Mouse (Mus musculus) stomach, postnatal 0 days (tissue): ENCODE measurements around the gene Ssrp1. TPM values are rescaled to one million over a fixed set of nuclear protein-coding genes. Genes with fewer than 3 reads are reported as not detected.
A peak's percentile ranks its signal among the peaks of the same experiment; 100 is the strongest.

ENCODE experiments used
- ATAC-seq: fragments of 200-750 bp; cut with Nextera tagmentation; 2 replicates; pipeline ENCODE4 v1.8.0; 2017; ENCODE audit not compliant: low FRiP score, low TSS enrichment
- DNase-seq: peaks from one replicate; pipeline ENCODE4 v3.0.0-alpha.2; 2016; ENCODE audit warnings: low spot score
- H3K27ac ChIP-seq: fragments of 300-500 bp; sonication (generic); replicated peaks from 2 replicates; pipeline ENCODE4 v1.5.1; 2014; ENCODE audit warnings: mild to moderate bottlenecking, control low read depth
- H3K27me3 ChIP-seq: fragments of 300-500 bp; sonication (generic); 2 replicates; pipeline ENCODE4 v1.6.1; 2014; ENCODE audit warnings: low read length; ENCODE audit not compliant: control insufficient read depth, insufficient read depth
- H3K36me3 ChIP-seq: fragments of 300-500 bp; sonication (generic); 2 replicates; pipeline ENCODE4 v1.6.1; 2014; ENCODE audit warnings: low read length, mixed read lengths; ENCODE audit not compliant: control insufficient read depth, insufficient read depth
- H3K4me1 ChIP-seq: fragments of 300-500 bp; sonication (generic); replicated peaks from 2 replicates; pipeline ENCODE4 v1.6.1; 2014; ENCODE audit warnings: antibody characterized with exemption; ENCODE audit not compliant: control insufficient read depth, insufficient read depth
- H3K4me2 ChIP-seq: fragments of 300-500 bp; sonication (generic); replicated peaks from 2 replicates; pipeline ENCODE4 v1.6.1; 2014; ENCODE audit warnings: low read depth, mild to moderate bottlenecking, control low read depth, moderate library complexity
- H3K4me3 ChIP-seq: fragments of 300-500 bp; sonication (generic); 2 replicates; pipeline ENCODE4 v1.5.1; 2014; ENCODE audit warnings: low read depth, low read length, control low read depth
- H3K9ac ChIP-seq: fragments of 300-500 bp; sonication (generic); 2 replicates; pipeline ENCODE4 v1.6.1; 2014; ENCODE audit warnings: mild to moderate bottlenecking, low read length, control low read depth, mixed read lengths
- H3K9me3 ChIP-seq: fragments of 300-500 bp; sonication (generic); 2 replicates; pipeline ENCODE4 v1.6.1; 2016; ENCODE audit warnings: low read length; ENCODE audit not compliant: control insufficient read depth
- CTCF ChIP-seq: IDR thresholded peaks from 2 replicates; pipeline ENCODE4 v1.5.1; 2016; ENCODE audit warnings: antibody characterized with exemption, low read depth, mild to moderate bottlenecking, moderate library complexity
- EP300 ChIP-seq: optimal IDR thresholded peaks from 2 replicates; pipeline ENCODE3; 2016; ENCODE audit warnings: antibody characterized with exemption
- WGBS: fragments of 180-500 bp; shearing (Covaris S2); extraction: QIAGEN DNeasy Blood & Tissue Kit; methylation state at CpG from one replicate; pipeline ENCODE4 v1.1.7; 2014; 5-methylcytosine and 5-hydroxymethylcytosine counted together
- polyA plus RNA-seq: library from polyadenylated mRNA; unstranded; fragments of >200 nt; fragmentation: Nextera tagmentation; extraction: Ambion mirVana; gene quantifications from 2 replicates; pipeline ENCODE4 v1.2.1, GENCODE M21; 2015

Gene Ssrp1
- polyA plus RNA-seq, 1 experiment from 2014 or later, result 90.0 TPM

DNA sequence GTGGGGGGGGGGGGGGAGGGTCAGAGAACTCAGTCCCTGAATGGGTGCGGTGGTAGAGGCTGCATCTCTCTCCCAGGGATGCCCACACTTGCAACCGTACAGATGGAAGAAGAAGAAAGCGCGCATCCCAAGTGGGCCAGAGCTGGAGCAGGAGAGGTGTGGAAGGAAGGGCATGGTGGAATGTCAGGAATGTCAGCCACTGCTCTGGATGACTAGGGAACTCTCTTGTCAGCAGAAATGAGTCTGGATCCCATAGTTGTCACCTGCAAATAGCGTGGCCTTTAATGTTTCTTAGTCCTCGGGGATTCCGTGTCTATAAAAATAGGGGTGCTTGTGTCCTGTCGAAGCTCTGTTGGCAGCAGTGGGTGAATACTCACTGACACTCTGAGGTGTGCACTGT, 34.5 kb upstream of the Ssrp1 start:
- no peak for DNase-seq
- Histone ChIP-seq H3K27ac (no peak overlapping the region), H3K9ac (no peak overlapping the region), H3K36me3 (no peaks in the 10 kb centered on the region), H3K4me1 (no peaks in the 10 kb centered on the region), H3K9me3 (no peaks in the 10 kb centered on the region), H3K27me3 (no peaks in the 10 kb centered on the region), H3K4me3 (no peak overlapping the region), H3K4me2 (no peak overlapping the region)
- TF ChIP-seq EP300, result no peak
- TF ChIP-seq CTCF, result no peak
- ATAC-seq, result no peak
- 59% methylated on average over 8 of the region's 8 CpGs for WGBS

DNA sequence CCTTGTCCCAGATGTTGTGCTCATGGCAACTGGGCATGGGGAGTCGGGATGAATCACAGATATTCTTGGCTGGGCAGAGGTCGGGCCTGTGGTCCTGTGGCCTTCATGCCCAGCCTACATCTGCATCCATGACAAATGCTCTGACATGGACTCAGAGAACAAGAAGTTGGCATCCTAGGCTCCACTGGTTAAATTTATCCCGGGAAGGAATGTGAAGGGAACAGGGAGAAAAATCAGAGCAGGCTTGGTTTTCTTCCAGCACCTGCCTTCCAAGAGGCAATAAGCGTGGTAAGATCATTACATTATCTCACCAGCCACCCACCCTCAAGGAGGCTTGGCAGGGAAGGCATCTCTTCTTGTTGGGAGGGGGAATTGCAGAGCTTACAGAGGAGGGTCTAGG, 32.7 kb upstream of the Ssrp1 start:
- H3K27me3 ChIP-seq, result no peaks in the 10 kb centered on the region
- H3K4me3 ChIP-seq, result no peak overlapping the region
- 78% methylated on average over 4 of the region's 4 CpGs for WGBS
- ATAC-seq (no peak), DNase-seq (no peak)
- H3K36me3 ChIP-seq, result no peaks in the 10 kb centered on the region
- no peak overlapping the region for H3K4me2 ChIP-seq
- no peaks in the 10 kb centered on the region for H3K9me3 ChIP-seq
- TF ChIP-seq CTCF, result no peak
- no peak for TF ChIP-seq EP300
- H3K4me1 ChIP-seq, result no peaks in the 10 kb centered on the region
- no peak overlapping the region for H3K27ac ChIP-seq
- no peak overlapping the region for H3K9ac ChIP-seq

DNA sequence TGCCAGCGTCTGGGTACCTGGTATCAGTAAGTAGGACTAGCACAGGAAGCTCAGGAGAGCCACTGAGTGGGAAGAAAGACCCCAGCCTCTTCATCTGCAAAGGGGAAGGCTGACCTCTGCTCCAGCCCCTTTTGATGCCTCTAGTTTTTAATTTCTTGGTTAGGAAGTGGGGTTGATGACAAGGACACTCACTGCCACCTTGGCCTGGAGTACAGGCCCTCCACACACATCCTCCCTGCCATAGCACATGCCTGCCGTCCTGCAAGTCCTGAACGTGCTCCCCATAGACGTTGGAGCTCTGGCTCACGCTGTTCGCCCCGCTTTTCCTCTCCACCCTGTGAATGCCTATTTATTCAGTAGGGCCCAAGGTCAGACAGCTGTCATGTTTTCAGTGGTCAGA, 30.4 kb upstream of the Ssrp1 start:
- no peak for TF ChIP-seq EP300
- TF ChIP-seq CTCF, result no peak
- Histone ChIP-seq H3K9me3 (no peaks in the 10 kb centered on the region), H3K36me3 (no peaks in the 10 kb centered on the region), H3K9ac (no peak overlapping the region), H3K4me3 (no peak overlapping the region), H3K27ac (no peak overlapping the region), H3K4me2 (no peak overlapping the region), H3K4me1 (no peaks in the 10 kb centered on the region), H3K27me3 (no peaks in the 10 kb centered on the region)
- WGBS, result 77% methylated on average over 7 of the region's 7 CpGs
- DNase-seq, result no peak
- ATAC-seq, result no peak

DNA sequence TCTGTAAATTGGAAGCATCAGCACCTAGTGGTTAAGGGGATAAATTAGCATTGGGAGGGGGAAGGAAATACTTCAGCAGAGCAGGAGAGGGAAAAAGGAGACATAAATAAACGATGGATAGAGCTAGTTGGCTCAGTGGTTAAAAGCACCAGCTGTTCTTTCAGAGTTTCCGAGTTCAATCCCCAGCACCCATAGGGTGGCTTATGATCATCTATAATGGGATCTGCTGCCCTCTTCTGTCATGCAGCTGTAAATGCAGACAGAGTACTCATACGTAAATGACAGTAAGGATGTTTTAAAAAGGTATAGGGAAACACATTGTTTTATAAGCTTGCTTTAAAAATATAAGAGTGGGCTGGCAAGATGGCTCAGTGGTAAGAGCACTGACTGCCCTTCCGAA, 29.3 kb upstream of the Ssrp1 start:
- no peak overlapping the region for H3K4me3 ChIP-seq
- ATAC-seq, result no peak
- 15% methylated on average over 4 of the region's 4 CpGs for WGBS
- TF ChIP-seq EP300 (no peak), CTCF (peak; percentile 77)
- no peak for DNase-seq
- no peaks in the 10 kb centered on the region for H3K9me3 ChIP-seq
- H3K27ac ChIP-seq, result no peak overlapping the region
- no peaks in the 10 kb centered on the region for H3K27me3 ChIP-seq
- H3K36me3 ChIP-seq, result no peaks in the 10 kb centered on the region
- no peak overlapping the region for H3K4me2 ChIP-seq
- H3K4me1 ChIP-seq, result no peaks in the 10 kb centered on the region
- H3K9ac ChIP-seq, result no peak overlapping the region

DNA sequence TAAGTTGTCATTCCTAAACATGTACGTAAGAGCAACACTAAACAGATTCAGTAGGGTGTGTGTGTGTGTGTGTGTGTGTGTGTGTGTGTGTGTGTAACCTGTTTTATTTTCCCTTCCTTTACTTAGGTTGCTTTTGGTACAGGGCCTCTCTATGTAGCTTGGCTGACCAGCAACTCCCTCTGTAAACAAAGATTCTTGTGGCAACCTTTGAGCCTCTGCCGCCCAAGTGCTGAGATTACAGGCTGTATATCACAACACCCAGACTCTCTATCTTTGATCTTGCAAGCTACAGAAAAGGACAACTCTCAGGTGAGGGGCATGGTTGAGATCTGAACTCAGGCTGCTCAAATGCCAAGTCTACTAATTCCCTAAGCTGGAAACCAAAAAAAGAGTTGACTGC, 27.8 kb upstream of the Ssrp1 start:
- Histone ChIP-seq H3K4me3 (no peak overlapping the region), H3K4me2 (no peak overlapping the region), H3K9me3 (no peaks in the 10 kb centered on the region), H3K27me3 (no peaks in the 10 kb centered on the region), H3K27ac (no peak overlapping the region), H3K36me3 (no peaks in the 10 kb centered on the region), H3K9ac (no peak overlapping the region), H3K4me1 (no peaks in the 10 kb centered on the region)
- peak; percentile 54 for DNase-seq
- 40% methylated on average over 2 of the region's 2 CpGs for WGBS
- no peak for TF ChIP-seq CTCF
- TF ChIP-seq EP300, result no peak
- ATAC-seq, result peak; percentile 86

DNA sequence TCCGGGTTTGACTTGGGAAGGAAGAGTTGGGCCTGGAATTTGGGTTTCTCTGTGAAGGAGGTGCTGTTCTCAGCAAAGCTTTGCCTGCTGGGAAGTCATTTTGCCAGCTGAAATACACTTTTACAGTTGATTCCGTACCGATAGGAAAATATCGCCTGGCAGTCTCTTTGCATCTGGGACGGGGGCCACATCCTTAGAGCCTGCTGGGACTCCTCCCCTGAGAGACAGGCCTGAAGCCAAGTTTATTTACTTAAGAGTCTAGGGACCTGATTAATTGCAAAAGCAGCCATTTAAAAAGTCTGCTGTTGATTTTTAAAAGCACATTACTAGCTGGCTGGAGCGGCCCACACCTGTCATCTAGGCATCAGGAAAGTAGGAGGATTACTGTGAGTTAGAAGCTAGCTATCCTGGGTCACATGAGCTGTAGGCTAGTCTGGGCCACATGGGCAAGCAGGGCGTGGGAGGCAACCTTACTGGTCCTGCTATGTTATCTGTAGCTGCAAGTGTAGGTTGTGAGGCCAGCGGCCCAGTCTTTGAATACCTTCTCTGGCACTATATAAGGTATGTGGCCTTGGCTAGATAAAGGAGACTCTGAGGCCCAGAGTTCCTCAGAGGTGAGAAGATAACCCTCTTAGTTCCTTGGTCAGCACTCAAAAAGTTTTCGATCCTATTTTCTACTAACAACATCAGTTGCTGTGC, 25.0 kb upstream of the Ssrp1 start:
- Histone ChIP-seq H3K27me3 (no peaks in the 10 kb centered on the region), H3K9me3 (no peaks in the 10 kb centered on the region), H3K4me2 (no peak overlapping the region), H3K36me3 (no peaks in the 10 kb centered on the region), H3K4me1 (no peaks in the 10 kb centered on the region), H3K27ac (no peak overlapping the region), H3K4me3 (no peak overlapping the region), H3K9ac (no peak overlapping the region)
- ATAC-seq (peak; percentile 70), DNase-seq (peak; percentile 45)
- TF ChIP-seq CTCF (no peak), EP300 (no peak)
- WGBS, result 24% methylated on average over 9 of the region's 9 CpGs
